Mouse (Mus musculus): ENCODE measurements at regions not wholly inside any gene's neighbourhood (a gene's known extent, or its start where the extent isn't known, plus 50 kb on each side); places are given as distances from the start of the nearest gene placed in this dataset.

GRCm38 (mm10) chr9:46938628-46939027, 59.9 kb upstream of the Gm4791 start:
- H3K4me3 ChIP-seq (ENCODE audit: insufficient read depth, low read length), result no peak overlapping the region
- no peak overlapping the region for H3K27ac ChIP-seq (ENCODE audit: insufficient read depth, low read length)
- no peaks in the 10 kb centered on the region for H3K4me1 ChIP-seq (ENCODE audit: control insufficient read depth, insufficient read depth, low read length)
- TF ChIP-seq POLR2A (IDR thresholded peaks at IDR 0.05; ENCODE audit: low read depth, low read length), result no peak
- TF ChIP-seq CTCF (IDR thresholded peaks at IDR 0.05; ENCODE audit: borderline replicate concordance, insufficient read depth, low read length), result no peak

- no peak overlapping the region for H3K4me3 ChIP-seq (ENCODE audit: insufficient read depth, low read length)
- TF ChIP-seq POLR2A (IDR thresholded peaks at IDR 0.05; ENCODE audit: low read depth, low read length) (no peak), CTCF (IDR thresholded peaks at IDR 0.05; ENCODE audit: borderline replicate concordance, insufficient read depth, low read length) (no peak)
- no peak overlapping the region for H3K27ac ChIP-seq (ENCODE audit: insufficient read depth, low read length)
- no peaks in the 10 kb centered on the region for H3K4me1 ChIP-seq (ENCODE audit: control insufficient read depth, insufficient read depth, low read length)
Observed at GRCm38 (mm10) chr9:46925641-46926040, 72.9 kb upstream of the Gm4791 start.

- H3K27ac ChIP-seq (ENCODE audit: insufficient read depth, low read length), result no peak overlapping the region
- no peaks in the 10 kb centered on the region for H3K4me1 ChIP-seq (ENCODE audit: control insufficient read depth, insufficient read depth, low read length)
- H3K4me3 ChIP-seq (ENCODE audit: insufficient read depth, low read length), result no peak overlapping the region
- TF ChIP-seq CTCF (IDR thresholded peaks at IDR 0.05; ENCODE audit: borderline replicate concordance, insufficient read depth, low read length), result no peak
- TF ChIP-seq POLR2A (IDR thresholded peaks at IDR 0.05; ENCODE audit: low read depth, low read length), result no peak
Observed at GRCm38 (mm10) chr9:46920081-46920480, 78.5 kb upstream of the Gm4791 start.

GRCm38 (mm10) chr9:46913238-46913637, 85.3 kb upstream of the Gm4791 start:
- no peak overlapping the region for H3K4me3 ChIP-seq (ENCODE audit: insufficient read depth, low read length)
- no peak overlapping the region for H3K27ac ChIP-seq (ENCODE audit: insufficient read depth, low read length)
- no peaks in the 10 kb centered on the region for H3K4me1 ChIP-seq (ENCODE audit: control insufficient read depth, insufficient read depth, low read length)
- TF ChIP-seq POLR2A (IDR thresholded peaks at IDR 0.05; ENCODE audit: low read depth, low read length), result no peak
- no peak for TF ChIP-seq CTCF (IDR thresholded peaks at IDR 0.05; ENCODE audit: borderline replicate concordance, insufficient read depth, low read length)

- Histone ChIP-seq H3K4me1 (ENCODE audit: control insufficient read depth, insufficient read depth, low read length) (no peaks in the 10 kb centered on the region), H3K27ac (ENCODE audit: insufficient read depth, low read length) (no peak overlapping the region), H3K4me3 (ENCODE audit: insufficient read depth, low read length) (no peak overlapping the region)
- no peak for TF ChIP-seq POLR2A (IDR thresholded peaks at IDR 0.05; ENCODE audit: low read depth, low read length)
- no peak for TF ChIP-seq CTCF (IDR thresholded peaks at IDR 0.05; ENCODE audit: borderline replicate concordance, insufficient read depth, low read length)
Observed at GRCm38 (mm10) chr9:46909412-46910013, 89.0 kb upstream of the Gm4791 start.

- H3K27ac ChIP-seq (ENCODE audit: insufficient read depth, low read length), result no peak overlapping the region
- TF ChIP-seq POLR2A (IDR thresholded peaks at IDR 0.05; ENCODE audit: low read depth, low read length), result no peak
- no peak for TF ChIP-seq CTCF (IDR thresholded peaks at IDR 0.05; ENCODE audit: borderline replicate concordance, insufficient read depth, low read length)
- no peaks in the 10 kb centered on the region for H3K4me1 ChIP-seq (ENCODE audit: control insufficient read depth, insufficient read depth, low read length)
- H3K4me3 ChIP-seq (ENCODE audit: insufficient read depth, low read length), result no peak overlapping the region
Observed at GRCm38 (mm10) chr9:46905081-46905480, 93.5 kb upstream of the Gm4791 start.

GRCm38 (mm10) chr9:46903491-46904220, 94.9 kb upstream of the Gm4791 start:
- Histone ChIP-seq H3K27ac (ENCODE audit: insufficient read depth, low read length) (no peak overlapping the region), H3K4me1 (ENCODE audit: control insufficient read depth, insufficient read depth, low read length) (no peaks in the 10 kb centered on the region), H3K4me3 (ENCODE audit: insufficient read depth, low read length) (no peak overlapping the region)
- no peak for TF ChIP-seq CTCF (IDR thresholded peaks at IDR 0.05; ENCODE audit: borderline replicate concordance, insufficient read depth, low read length)
- TF ChIP-seq POLR2A (IDR thresholded peaks at IDR 0.05; ENCODE audit: low read depth, low read length), result no peak

- Histone ChIP-seq H3K4me1 (ENCODE audit: control insufficient read depth, insufficient read depth, low read length) (no peaks in the 10 kb centered on the region), H3K27ac (ENCODE audit: insufficient read depth, low read length) (no peak overlapping the region), H3K4me3 (ENCODE audit: insufficient read depth, low read length) (no peak overlapping the region)
- TF ChIP-seq CTCF (IDR thresholded peaks at IDR 0.05; ENCODE audit: borderline replicate concordance, insufficient read depth, low read length) (no peak), POLR2A (IDR thresholded peaks at IDR 0.05; ENCODE audit: low read depth, low read length) (no peak)
Observed at GRCm38 (mm10) chr9:46899283-46899682, 99.3 kb upstream of the Gm4791 start.

- H3K4me3 ChIP-seq (ENCODE audit: insufficient read depth, low read length), result no peak overlapping the region
- H3K27ac ChIP-seq (ENCODE audit: insufficient read depth, low read length), result no peak overlapping the region
- TF ChIP-seq CTCF (IDR thresholded peaks at IDR 0.05; ENCODE audit: borderline replicate concordance, insufficient read depth, low read length) (no peak), POLR2A (IDR thresholded peaks at IDR 0.05; ENCODE audit: low read depth, low read length) (no peak)
- H3K4me1 ChIP-seq (ENCODE audit: control insufficient read depth, insufficient read depth, low read length), result no peaks in the 10 kb centered on the region
Observed at GRCm38 (mm10) chr9:46898120-46898519, 100.4 kb upstream of the Gm4791 start.

GRCm38 (mm10) chr9:46891829-46892228, 106.7 kb upstream of the Gm4791 start:
- Histone ChIP-seq H3K27ac (ENCODE audit: insufficient read depth, low read length) (no peak overlapping the region), H3K4me1 (ENCODE audit: control insufficient read depth, insufficient read depth, low read length) (no peaks in the 10 kb centered on the region), H3K4me3 (ENCODE audit: insufficient read depth, low read length) (no peak overlapping the region)
- no peak for TF ChIP-seq CTCF (IDR thresholded peaks at IDR 0.05; ENCODE audit: borderline replicate concordance, insufficient read depth, low read length)
- TF ChIP-seq POLR2A (IDR thresholded peaks at IDR 0.05; ENCODE audit: low read depth, low read length), result no peak

Measured in embryonic fibroblast, embryonic 13.5 days (primary cell).